Mouse (Mus musculus): Measurements from ENCODE around the gene Bbs9. TPM values are rescaled to one million over a fixed set of nuclear protein-coding genes. Genes with fewer than 3 reads are reported as not detected.

Bbs9 gene
- total RNA-seq, 1 experiment from 2014 or later = 14.3 TPM

GRCm38 (mm10) chr9:22750779-22751545, 275.4 kb downstream of the Bbs9 start:
- peak; percentile 38 for DNase-seq

GRCm38 (mm10) chr9:22751546-22751929, 276.0 kb downstream of the Bbs9 start:
- no peak for DNase-seq

DNA sequence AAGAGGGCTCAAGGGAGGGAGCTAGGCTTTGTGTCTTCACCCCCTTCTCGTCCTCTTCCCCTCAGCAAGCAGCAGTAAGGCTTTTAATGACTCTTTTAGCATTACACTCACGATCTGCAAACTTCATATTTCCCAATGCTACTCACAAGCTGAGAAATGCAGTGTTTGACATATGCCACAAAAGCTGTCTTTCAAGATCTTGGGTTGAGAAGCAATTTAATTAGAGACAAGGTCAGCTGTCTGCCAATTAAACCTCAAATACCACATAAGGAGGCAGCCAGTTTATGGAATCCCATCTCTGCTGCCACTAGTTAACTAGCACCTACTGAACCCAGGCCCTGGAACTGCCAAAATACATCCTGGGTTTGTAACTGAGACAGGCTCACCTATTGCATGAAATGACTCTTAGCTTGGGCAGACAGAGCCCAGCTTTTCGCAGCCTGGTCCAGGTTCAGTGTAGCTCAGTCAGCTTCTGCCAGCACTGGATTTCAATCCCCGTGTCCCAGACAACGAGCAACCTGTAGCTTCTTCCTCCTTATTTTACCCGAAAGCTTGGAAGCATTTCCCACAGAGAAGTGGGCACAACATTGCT, 278.7 kb downstream of the Bbs9 start:
- DNase-seq = no peak

DNA sequence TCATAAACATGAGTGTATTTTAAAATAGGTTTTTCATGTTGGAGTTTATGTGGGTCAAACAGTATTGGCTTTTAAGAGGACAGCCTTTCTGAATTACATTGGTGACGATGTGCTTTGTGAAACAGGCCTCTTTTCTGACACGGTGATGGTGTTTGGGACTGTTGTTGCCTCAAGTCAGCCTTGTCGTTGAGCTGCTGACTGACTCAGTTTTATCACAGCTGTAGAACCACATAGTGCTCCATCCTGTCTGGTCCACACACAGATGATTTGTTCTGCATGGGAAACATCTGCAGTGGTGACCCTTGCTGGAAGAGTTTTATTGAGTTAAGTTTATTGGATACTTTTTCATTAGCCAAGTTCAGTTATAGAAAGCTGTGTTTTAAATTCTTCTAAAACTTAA, 283.0 kb downstream of the Bbs9 start:
- no peak for DNase-seq

- DNase-seq = no peak
Observed at GRCm38 (mm10) chr9:22759241-22759640, 283.7 kb downstream of the Bbs9 start.

DNA sequence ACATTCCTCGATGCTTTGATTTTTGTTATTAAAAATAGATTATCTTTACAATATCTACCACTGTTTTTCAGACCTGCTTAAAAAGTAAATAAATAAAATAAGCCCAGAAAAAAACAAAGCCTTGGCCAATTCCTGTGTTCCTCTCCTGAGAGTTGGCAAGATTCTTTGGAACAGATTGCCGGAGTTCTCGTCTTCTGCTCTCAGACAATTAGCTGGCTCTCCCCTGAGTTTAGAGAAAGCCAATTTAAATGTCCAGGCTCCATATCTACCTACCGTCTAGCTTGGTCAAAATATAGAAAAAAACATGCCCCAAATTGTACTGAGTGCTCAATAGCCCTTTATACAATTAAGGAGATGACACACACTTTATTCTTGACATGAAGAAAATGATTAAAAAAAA, 284.9 kb downstream of the Bbs9 start:
- no peak for DNase-seq

DNA sequence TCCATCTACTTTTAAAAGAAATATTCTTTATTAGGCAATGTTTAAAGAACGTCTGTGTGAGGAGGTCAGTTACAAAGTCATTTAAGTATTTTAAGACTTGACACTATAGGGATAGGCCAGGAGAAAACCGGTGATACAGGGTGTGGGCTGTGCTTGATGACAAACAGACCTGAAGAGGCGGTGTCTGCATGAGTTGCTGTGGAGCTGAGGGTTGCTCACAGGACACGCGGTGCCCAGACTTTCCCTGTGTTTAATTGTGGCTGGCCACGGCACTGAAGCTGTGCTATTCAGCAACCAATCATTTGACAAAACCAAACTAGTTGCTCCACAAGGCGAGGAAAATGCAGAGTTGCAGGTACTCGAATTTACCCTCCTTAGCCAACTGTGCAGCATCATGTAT, 286.0 kb downstream of the Bbs9 start:
- no peak for DNase-seq

DNA sequence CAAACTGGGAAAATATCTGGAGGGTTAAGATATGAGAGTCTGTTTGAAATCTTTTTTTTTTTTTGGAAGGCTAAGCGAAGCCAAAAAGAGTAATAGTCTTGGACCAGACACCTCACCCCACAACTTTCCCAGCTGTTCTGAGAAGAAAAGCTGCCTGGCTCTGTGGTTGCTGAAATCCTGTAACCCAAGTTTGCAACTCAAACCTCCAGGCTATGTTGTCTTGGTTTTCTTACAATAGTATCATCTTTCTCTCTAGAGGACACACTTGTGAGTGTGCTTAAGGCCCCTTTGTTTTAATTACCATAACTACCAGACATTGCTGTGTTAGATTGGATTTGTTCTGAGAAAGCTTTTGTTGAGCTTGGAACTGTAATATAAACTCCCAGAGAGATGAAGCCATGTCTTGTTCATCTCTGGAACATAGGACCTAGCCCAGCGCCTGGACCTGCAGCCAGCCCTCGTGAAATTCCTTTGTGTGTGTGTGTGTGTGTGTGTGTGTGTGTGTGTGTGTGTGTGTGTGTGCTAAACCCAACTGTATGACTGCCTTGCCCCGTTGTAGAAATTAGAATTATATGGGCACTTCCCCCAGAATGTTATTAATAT, 290.2 kb downstream of the Bbs9 start:
- no peak for DNase-seq

DNA sequence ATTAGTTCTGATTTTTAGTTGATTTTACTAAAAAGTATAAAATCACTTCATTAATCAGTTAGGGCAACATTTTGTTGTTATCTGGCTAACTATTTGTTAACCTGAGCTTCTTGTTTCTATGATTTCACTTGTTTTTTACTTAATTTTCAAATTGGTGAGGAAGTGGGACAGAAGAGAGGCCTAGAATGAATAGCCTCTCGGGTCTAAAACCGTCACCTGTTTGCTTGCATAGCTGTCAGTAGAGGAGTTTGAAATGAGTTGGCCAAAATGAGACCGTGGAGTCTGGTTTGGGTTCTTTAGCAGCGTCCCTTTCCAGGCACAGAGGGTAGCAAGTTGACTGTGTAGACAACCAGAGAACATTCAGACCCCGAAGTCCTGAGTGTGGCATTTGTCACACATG, 291.6 kb downstream of the Bbs9 start:
- no peak for DNase-seq

DNA sequence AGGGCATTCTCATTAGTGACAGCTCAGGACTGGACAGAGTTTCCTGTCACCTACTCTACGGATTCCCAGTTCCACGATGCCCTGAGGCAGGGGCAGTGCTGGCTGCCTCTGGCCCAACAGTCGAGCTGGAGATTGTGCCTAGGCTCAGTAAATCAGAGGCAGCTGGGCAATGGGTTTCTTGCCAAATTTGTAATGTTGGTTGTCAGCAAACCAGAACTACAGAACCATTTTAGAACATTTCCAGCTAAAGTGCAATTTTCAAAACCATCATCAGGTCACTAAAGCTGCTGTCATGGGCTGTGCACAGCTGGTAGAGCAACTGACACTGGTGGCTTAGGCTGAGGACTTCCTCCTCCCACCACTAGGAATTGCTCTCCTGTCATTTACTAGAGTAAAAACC, 292.3 kb downstream of the Bbs9 start:
- no peak for DNase-seq

GRCm38 (mm10) chr9:22771785-22772184, 296.3 kb downstream of the Bbs9 start:
- no peak for DNase-seq

DNA sequence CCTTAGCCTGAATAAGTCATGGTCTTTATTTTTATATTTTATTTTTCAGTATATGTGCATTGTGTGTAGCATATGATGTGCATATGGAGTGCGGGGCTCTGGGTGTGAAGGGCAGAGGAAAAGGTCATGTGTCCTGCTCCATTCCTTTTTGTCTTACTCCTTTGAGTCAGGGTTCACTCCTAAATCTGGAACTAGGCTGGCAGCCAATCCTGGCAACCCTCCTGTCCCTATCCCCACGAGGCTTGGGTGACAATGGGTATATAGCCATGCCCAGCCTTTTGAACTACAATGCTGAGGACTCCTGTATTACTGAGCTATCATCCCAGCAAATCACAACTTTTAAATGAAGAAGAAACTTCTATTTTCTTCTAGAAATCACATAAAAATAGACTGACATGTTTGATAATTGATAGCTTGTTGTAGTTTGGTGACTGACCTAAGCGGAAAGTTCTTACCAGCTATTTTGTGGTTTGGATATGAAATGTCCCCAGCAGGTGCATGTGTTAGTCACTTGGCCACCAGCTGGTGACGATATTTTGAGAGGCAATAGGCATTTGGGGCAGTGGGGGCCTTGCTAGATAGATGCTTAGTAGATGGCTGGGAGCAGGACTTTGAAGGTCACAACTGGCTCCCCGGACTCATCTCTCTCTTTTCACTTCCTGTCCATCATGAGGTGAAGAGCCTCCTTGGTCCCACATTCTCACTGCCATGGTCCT, 300.9 kb downstream of the Bbs9 start:
- DNase-seq = peak; percentile 23

GRCm38 (mm10) chr9:22777425-22777824, 301.9 kb downstream of the Bbs9 start:
- DNase-seq = no peak

- no peak for DNase-seq
Observed at GRCm38 (mm10) chr9:22779631-22780030, 304.1 kb downstream of the Bbs9 start.

GRCm38 (mm10) chr9:22786006-22786405, 310.5 kb downstream of the Bbs9 start:
- no peak for DNase-seq

DNA sequence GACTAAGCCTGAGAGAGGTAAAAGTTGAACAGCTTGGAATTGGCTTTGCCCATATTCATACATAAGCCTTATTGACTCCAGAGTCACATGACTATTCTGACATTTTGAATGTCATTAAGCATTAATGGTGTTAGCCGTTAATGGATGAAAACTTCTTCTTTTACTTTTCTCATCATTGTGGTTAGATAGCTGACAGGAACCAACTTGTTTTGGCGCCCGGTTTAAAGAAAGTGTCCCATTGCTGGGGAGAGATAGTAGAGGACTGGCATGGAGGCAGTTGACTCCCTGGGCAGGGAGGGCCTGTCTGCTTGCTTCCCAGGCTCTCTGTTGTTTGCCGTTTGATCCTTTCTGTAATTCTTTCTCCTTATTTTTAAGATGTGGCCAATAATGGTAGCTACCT, 312.9 kb downstream of the Bbs9 start:
- DNase-seq = no peak

DNA sequence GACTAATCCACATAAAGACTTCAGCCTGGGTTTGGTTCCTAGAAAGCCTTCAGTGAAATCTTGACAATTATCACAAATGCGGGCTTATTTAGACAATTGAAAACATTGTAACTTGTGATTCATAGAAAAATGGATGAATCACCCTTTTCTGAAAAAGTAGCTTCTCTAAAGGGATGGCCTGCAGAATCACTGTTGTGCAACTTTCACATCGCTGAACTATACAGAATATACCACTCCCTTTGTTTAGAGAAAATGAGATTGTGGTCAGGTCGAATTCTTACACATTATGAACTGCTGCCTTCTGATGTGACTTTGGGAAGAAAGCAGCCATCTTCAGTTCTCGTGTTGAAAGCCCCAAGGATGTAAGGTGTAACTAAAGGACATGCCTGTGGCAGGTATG, 313.3 kb downstream of the Bbs9 start:
- no peak for DNase-seq

DNA sequence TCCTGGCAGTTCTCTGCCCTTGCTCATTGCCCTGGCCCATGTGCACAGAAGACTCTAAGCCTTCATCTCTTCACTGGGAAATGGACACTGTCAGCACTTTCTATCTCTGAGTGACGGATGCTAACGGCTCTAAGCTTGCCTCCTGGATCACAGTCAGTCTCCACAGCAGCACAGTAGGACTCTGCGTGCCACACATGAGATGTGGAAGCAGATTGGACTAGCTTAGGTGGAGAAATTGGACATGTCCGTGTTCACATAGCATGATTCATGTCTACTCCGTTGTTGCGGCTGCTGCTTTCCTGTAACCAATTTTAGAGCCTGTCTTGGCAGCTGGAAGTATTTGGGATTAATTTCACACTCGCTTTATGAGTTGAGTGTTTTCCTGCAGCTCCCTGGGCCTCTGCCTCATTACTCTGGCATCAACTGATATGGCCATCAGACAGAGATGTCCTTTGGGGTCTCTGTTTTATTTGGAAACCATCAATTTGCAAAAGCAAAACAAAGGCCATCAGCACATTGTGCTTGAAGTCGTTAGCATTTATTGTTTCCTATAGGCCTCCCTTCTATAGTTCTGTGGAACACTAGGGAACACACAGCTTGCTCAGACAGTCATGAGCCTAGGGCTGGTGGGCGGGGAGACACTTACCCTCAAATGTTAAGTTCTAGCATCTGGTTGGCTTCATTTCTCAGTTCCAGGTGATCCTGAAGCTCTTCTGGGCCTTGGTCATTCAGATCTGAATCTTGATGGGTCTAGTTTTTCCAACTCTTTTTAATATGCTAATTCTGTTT, 314.1 kb downstream of the Bbs9 start:
- no peak for DNase-seq

- DNase-seq = no peak
Observed at GRCm38 (mm10) chr9:22791208-22791607, 315.7 kb downstream of the Bbs9 start.

- DNase-seq = no peak
Observed at GRCm38 (mm10) chr9:22791750-22792149, 316.2 kb downstream of the Bbs9 start.

- no peak for DNase-seq
Observed at GRCm38 (mm10) chr9:22793698-22794097, 318.2 kb downstream of the Bbs9 start.

- no peak for DNase-seq
Observed at GRCm38 (mm10) chr9:22800675-22801074, 325.2 kb downstream of the Bbs9 start.
